In the genomic region with DNA sequence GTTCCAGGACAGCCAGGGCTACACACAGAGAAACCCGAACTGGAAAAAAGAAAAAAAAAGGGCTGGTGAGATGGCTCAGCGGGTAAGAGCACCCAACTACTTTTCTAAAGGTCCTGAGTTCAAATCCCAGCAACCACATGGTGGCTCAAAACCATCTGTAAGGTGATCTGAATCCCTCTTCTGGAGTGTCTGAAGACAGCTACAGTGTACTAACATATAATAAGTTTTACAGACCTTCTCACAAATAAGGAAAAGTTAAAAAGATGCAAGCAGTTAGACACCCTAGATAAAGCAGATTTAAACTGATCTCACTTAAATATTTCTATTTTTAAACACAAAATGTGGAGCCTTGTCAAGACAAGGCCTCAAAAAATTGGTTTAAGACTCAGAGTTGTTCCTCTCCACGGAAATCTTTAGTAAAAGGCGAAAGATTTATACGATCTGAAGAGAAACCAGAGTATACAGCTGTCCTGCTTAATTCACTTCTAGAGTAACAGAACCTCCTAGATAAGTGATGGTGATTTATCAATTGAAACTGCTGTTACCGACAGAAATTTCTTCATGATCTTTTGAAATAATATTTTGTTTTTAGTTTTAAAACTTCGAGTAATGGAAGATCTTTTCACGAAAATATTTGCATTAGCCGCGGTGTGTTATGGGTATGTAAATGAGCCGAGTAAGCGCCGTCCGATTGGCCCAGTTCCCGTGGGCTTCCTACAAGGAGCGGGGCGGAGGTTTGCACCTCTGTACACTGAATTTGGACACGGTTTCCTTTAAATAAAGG, we compare ENCODE assay signal across 8 mouse cellular contexts. TPM values are rescaled to one million over a fixed set of nuclear protein-coding genes. Genes with fewer than 3 reads are reported as not detected.
DNase-seq lines count a peak whose midpoint lies in the region; ATAC-seq lines count a peak whose summit lies in the region.

No protein-coding gene starts in this region.

- peak overlapping the region; percentile 33 to 44 for H3K4me3 ChIP-seq in heart, embryonic 14.5 days (ENCODE audit: control insufficient read depth in 1 of 2, insufficient read depth in 1 of 2, low read depth in 1 of 2, low read length in 2 of 2)
- H3K4me3 ChIP-seq in liver, embryonic 12.5 days: peak overlapping the region; percentile 56
- peak overlapping the region; percentile 25 for H3K4me3 ChIP-seq in stomach, embryonic 14.5 days (ENCODE audit: low read depth, low read length)

- H3K9me3 ChIP-seq in heart, embryonic 14.5 days (ENCODE audit: control insufficient read depth, low read length): no peaks in the 10 kb centered on the region
- H3K9me3 ChIP-seq in liver, embryonic 12.5 days (replicated peaks): no peaks in the 10 kb centered on the region
- no peaks in the 10 kb centered on the region for H3K9me3 ChIP-seq in stomach, embryonic 14.5 days (ENCODE audit: control insufficient read depth, low read depth, low read length)

- H3K4me1 ChIP-seq in heart, embryonic 14.5 days (ENCODE audit: control insufficient read depth in 2 of 2, insufficient read depth in 2 of 2, low read length in 2 of 2): no peaks in the 10 kb centered on the region; a peak in 1 of 4 replicates
- H3K4me1 ChIP-seq in liver, embryonic 12.5 days: peaks cover 55% of the 10 kb centered on the region
- H3K4me1 ChIP-seq in stomach, embryonic 14.5 days (ENCODE audit: control insufficient read depth, insufficient read depth, low read length): peaks cover 5% of the 10 kb centered on the region; the same call in 1 of the 2 replicates

- DNase-seq in c-Kit-negative CD71-positive TER-119-positive erythroid progenitor cells, embryonic 14.5 days (ENCODE audit: low read depth, low spot score): peak; percentile 88
- DNase-seq in fibroblast of lung, adult 2 months (ENCODE audit: low read depth): peak; percentile 72
- peak; percentile 93 for DNase-seq in kidney, postnatal 10 days
- DNase-seq in natural killer cell, adult 2 months (ENCODE audit: low spot score in 2 of 2): peak; percentile 82 to 83

- under 1% methylated on average over 18 of the region's 18 CpGs for WGBS in heart, embryonic 14.5 days
- under 1% methylated on average over 18 of the region's 18 CpGs for WGBS in liver, embryonic 12.5 days (ENCODE audit: insufficient replicate concordance)
- 2% methylated on average over 18 of the region's 18 CpGs for WGBS in stomach, embryonic 14.5 days

- H3K27me3 ChIP-seq in heart, embryonic 14.5 days (ENCODE audit: control insufficient read depth, insufficient read depth, low read length): no peaks in the 10 kb centered on the region
- H3K27me3 ChIP-seq in liver, embryonic 12.5 days (replicated peaks): no peaks in the 10 kb centered on the region
- no peaks in the 10 kb centered on the region for H3K27me3 ChIP-seq in stomach, embryonic 14.5 days (ENCODE audit: control insufficient read depth, insufficient read depth, low read length)

- peak overlapping the region; percentile 53 to 63 for H3K27ac ChIP-seq in heart, embryonic 14.5 days (replicated peaks in 1 of 2; ENCODE audit: control insufficient read depth in 1 of 2, insufficient read depth in 1 of 2, low read depth in 2 of 2, low read length in 2 of 2)
- peak overlapping the region; percentile 94 for H3K27ac ChIP-seq in liver, embryonic 12.5 days
- H3K27ac ChIP-seq in stomach, embryonic 14.5 days (ENCODE audit: low read length): peak overlapping the region; percentile 69

- ATAC-seq in CD4-positive, CD25-positive, alpha-beta regulatory T cell, adult 4 months: peak; percentile 83
- ATAC-seq in heart, embryonic 14.5 days (ENCODE audit: insufficient number of reproducible peaks, insufficient read depth, low FRiP score, low read depth): peak; percentile 80
- ATAC-seq in liver, embryonic 12.5 days: peak; percentile 87
- ATAC-seq in stomach, embryonic 14.5 days (ENCODE audit: insufficient number of reproducible peaks, insufficient read depth, low FRiP score, low read depth): peak; percentile 88

- no peaks in the 10 kb centered on the region for H3K36me3 ChIP-seq in heart, embryonic 14.5 days (ENCODE audit: control insufficient read depth, insufficient read depth, low read length)
- H3K36me3 ChIP-seq in liver, embryonic 12.5 days: no peaks in the 10 kb centered on the region
- no peaks in the 10 kb centered on the region for H3K36me3 ChIP-seq in stomach, embryonic 14.5 days (ENCODE audit: control insufficient read depth, insufficient read depth, low read length)

- peak overlapping the region; percentile 80 for H3K9ac ChIP-seq in heart, embryonic 14.5 days (ENCODE audit: low read length)
- peak overlapping the region; percentile 79 for H3K9ac ChIP-seq in liver, embryonic 12.5 days
- peak overlapping the region; percentile 30; the same call in 1 of the 2 replicates for H3K9ac ChIP-seq in stomach, embryonic 14.5 days (replicated peaks; ENCODE audit: low read depth, low read length)

- H3K4me2 ChIP-seq in heart, embryonic 14.5 days (ENCODE audit: low read length): peak overlapping the region; percentile 77
- peak overlapping the region; percentile 77 for H3K4me2 ChIP-seq in liver, embryonic 12.5 days
- H3K4me2 ChIP-seq in stomach, embryonic 14.5 days (replicated peaks; ENCODE audit: low read depth, low read length): peak overlapping the region; percentile 62

RNA-seq across cellular contexts. Expression of a gene that starts 6.4 kb away (rescaled TPM):
- 1 to 10 TPM; 6.4 to 7.5 TPM for polyA plus RNA-seq in CD4-positive, CD25-positive, alpha-beta regulatory T cell, adult 4 months (2017; shearing (Covaris generic))
- polyA plus RNA-seq in heart, embryonic 14.5 days (2014; fragmentation: Nextera tagmentation; extraction: Ambion mirVana): 4.3 and 5.6 TPM in 2 replicates
- polyA plus RNA-seq in liver, embryonic 12.5 days (2016; fragmentation: Nextera tagmentation; extraction: Ambion mirVana): 7.7 and 8.6 TPM in 2 replicates
- 6.0 and 6.4 TPM in 2 replicates for polyA plus RNA-seq in stomach, embryonic 14.5 days (2014; fragmentation: Nextera tagmentation; extraction: Ambion mirVana)

Comparison
In these comparisons a context has a peak if more than half of its experiments do, and no peak if none do; other contexts are left out.
1. Peak in every context shown above with its lines: DNase-seq, ATAC-seq, H3K4me3 ChIP-seq and H3K27ac ChIP-seq.
2. H3K9ac ChIP-seq: peak in every context shown above with its lines; median percentile 80 in heart, embryonic 14.5 days; 79 in liver, embryonic 12.5 days; 30 in stomach, embryonic 14.5 days.